Mouse (Mus musculus) gastrocnemius, postnatal 4 days (tissue): ENCODE data around the gene Fads6. TPM values are rescaled to one million over a fixed set of nuclear protein-coding genes. Genes with fewer than 3 reads are reported as not detected.

ENCODE experiments used
- DNase-seq, 2 experiments: peaks; one replicate each; pipeline ENCODE4 v3.0.0; 2021 to 2022; ENCODE audit warnings: low spot score in 2 of 2, mixed read lengths in 2 of 2
- long read RNA-seq, 2 experiments: library from polyadenylated mRNA; stranded (forward); transcript quantifications; one replicate each; pipeline ENCODE4 v2.0.0; 2021
- total RNA-seq, 2 experiments: library from RNA; stranded (reverse); gene quantifications; 2 replicates each; pipeline ENCODE4 v1.2.3; 2021

The Fads6 gene
- total RNA-seq = under 1 TPM; 0.34 to 0.37 TPM
- long read RNA-seq, experiment 1, partial matches to known transcripts = 0 of 1 reads
- long read RNA-seq, experiment 1, other reads (novel, unspliced or antisense) = 1 of 1 reads
- long read RNA-seq, experiment 2 = 0 reads

GRCm38 (mm10) chr11:115297214-115297826, at the start of gene Fads6:
Fads6 (minus strand) TSS chr11:115297663.
- no peak for DNase-seq

- no peak for DNase-seq
These were observed 48.1 kb upstream of the Fads6 start for GRCm38 (mm10) chr11:115345515-115345914.

- no peak for DNase-seq
These were observed 47.5 kb upstream of the Fads6 start for GRCm38 (mm10) chr11:115344967-115345366.

DNA sequence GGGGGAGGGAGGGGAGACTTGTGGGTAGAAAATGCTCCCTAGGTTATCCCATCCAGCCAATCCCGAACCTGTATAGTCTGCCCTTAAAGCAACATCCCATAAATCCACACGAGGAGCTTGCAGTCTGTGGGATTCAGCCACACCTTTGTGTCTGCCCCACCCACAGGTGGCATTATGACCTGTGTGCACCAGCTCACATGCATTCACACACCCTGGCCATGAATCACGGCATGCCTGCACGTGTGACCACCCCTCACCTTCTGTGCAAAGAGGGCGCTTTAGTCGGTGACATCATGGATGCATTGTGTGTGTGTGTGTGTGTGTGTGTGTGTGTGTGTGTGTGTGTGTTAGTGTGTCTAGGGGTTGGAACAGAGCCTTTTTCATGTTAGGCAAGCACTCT, 44.4 kb upstream of the Fads6 start:
- no peak for DNase-seq

- DNase-seq = no peak
These were observed 43.8 kb upstream of the Fads6 start for GRCm38 (mm10) chr11:115341246-115341645.

GRCm38 (mm10) chr11:115337826-115338225, 40.4 kb upstream of the Fads6 start:
- DNase-seq = no peak

DNA sequence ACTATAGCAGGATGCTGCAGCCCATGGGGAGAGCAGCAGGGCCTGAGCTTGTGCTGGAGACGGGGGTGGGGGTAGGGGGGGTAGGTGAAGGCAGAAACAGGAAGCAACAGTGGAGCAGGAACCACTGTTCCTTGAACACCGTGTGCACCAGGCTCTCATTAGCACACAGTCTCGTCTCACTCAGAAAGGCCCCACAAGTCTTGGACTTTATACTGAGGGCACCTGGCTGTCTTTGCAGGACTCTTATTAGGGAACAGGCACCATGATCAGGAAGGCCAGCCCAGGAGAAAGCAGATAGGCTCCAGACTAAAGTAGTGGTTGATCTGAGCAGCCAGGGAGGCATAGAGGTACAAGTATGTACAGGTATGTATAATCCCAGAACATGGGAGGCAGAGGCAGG, 39.9 kb upstream of the Fads6 start:
- DNase-seq = no peak

DNA sequence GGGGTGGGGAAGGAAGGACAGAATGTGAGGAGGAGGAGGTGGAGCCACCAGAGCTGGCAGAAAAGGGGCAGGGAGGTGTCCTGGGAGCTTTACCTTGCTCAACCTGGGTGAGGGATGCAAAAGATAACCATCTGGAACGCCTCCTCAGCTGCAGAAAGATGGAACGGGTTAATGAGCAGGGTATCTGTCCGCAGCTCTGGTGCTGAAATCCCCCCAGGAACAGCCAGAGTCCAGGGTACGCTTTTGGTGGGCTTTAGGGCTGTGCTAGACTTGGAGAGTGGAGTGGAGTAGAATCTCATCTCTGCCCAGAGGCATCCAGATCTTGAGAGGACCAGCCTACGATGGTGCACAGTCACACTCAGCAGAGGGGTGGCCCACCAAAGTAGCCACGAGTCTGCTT, 38.7 kb upstream of the Fads6 start:
- no peak for DNase-seq

DNA sequence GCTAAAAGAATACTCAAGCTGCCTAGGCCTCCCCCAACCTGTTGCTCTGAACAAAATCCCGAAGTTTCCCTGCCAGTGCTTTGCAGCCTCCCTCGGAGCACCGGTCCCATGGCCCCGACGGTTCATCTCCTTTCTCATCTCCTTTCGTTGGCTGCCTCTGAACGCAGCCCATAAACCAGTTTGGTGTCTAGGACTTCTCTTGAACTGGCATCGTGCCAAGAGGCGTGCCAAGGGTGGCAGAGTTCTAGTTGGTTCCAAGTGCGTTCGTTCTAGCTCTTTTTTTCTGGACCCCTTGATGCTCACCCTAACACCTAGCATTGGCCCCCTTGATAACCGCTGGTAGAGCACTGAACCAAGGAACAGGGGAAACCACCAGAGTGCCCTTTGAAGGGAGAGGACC, 37.8 kb upstream of the Fads6 start:
- DNase-seq = no peak

- DNase-seq = no peak
These were observed 37.1 kb upstream of the Fads6 start, which contains the start of gene Otop3 for GRCm38 (mm10) chr11:115334531-115334930. Otop3 (plus strand) TSS chr11:115334731.

- DNase-seq = no peak
These were observed 31.9 kb upstream of the Fads6 start for GRCm38 (mm10) chr11:115329339-115329738.

DNA sequence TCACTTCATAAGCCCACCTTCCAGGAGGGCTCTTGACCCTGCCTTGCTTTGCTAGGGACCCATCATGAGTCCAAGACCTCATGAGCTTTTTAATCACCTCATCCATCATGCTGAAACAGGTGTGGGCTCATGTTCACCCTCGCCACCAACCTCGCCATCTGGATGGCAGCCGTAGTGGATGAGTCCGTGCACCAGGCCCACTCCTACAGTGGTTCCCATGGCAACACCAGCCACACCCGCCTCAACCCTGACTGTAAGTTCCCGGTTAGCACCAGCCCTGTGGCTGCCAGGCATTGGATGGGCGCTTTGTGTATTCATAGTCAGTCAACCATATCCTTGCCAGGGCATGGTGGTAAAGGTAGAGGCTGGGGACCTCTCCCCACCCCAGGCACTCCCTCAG, 29.3 kb upstream of the Fads6 start:
- no peak for DNase-seq

DNA sequence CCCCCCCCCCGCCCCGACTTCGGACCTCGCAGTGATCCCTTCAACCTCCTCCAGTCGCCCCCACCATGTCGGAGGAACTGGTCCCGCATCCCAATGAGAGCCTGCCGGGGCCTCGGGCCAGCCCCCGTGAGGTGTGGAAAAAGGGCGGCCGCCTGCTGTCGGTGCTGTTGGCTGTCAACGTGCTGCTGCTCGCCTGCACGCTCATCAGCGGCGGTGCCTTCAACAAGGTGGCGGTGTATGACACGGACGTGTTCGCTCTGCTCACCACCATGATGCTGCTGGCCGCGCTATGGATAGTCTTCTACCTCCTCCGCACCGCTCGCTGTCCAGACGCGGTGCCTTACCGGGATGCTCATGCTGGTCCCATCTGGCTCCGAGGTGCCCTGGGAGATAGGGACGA, 25.9 kb upstream of the Fads6 start:
- no peak for DNase-seq

DNA sequence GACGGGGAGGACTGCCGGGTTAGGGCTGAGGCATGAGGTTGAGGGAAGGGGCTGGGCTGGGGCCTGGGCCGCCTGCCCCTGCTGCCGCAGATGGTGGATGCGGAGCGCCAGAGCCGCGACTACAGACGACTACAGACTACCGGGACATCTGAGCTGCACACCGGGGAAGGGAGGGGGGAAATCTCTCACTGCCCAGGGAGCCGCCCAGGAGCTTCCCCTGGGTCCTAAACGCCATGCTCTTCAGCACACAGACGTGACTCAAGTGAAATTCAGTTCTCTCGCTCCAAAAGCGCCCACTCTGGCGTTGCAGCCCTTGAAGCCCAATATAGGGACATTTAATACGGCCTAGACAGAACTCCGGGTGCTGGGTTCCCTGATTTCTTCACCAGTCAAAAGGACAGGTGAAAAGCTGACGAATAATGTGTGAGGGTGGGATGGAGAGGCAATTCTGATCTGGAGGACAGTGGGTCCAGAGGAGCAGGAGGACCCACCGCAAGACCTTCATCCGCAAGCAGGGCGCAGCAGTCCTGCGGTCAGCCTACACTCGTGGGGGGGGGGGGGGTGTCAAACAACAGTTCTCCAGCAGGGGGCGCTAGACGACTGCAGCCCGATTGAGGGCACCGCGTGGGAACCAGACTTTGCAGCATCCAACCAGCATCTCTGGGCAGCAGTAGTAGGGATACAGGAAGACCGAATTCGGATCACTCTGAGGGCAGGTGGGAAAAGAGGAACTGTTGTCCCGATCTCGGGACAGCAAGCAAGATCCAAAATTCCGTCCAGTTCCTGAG, 24.6 kb upstream of the Fads6 start, which contains the start of gene Ush1g:
Gene Ush1g (minus strand): TSS at position 136 of the 788 bp plus-strand sequence.
- DNase-seq = peak in 1 of 2 experiments; percentile 62

DNA sequence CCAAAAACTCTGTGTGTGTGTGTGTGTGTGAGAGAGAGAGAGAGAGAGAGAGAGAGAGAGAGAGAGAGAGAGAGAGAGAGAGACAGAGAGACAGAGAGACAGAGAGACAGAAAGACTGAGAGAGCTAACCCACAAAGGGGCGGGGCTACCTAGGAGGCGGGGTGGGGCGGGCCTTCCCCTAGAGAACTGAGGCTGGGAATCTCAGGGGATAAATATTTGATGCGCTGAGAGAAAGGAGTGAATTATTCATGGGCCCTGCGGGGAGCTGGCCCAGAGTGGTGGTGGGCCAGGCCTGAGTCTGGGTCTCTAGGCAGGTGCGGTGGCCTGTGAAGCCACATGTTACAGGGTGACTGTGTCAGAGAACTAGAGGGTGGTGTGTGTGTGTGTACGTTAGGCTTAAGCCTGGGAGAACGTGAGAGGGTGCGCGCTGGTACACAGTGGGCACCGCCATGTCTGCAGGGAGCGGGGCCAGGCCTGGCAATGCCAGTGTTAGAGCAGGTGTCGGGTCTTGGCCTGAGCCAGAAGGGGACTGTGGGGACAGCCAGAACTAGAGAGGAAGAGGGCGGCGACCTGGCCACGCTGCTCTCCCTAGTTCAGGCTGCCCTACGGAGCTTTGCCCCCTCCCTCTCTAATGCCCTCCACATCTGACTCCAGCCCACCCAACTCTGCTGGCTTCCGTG, 22.4 kb upstream of the Fads6 start:
- DNase-seq = no peak

GRCm38 (mm10) chr11:115318245-115319027, 21.0 kb upstream of the Fads6 start:
- no peak for DNase-seq

DNA sequence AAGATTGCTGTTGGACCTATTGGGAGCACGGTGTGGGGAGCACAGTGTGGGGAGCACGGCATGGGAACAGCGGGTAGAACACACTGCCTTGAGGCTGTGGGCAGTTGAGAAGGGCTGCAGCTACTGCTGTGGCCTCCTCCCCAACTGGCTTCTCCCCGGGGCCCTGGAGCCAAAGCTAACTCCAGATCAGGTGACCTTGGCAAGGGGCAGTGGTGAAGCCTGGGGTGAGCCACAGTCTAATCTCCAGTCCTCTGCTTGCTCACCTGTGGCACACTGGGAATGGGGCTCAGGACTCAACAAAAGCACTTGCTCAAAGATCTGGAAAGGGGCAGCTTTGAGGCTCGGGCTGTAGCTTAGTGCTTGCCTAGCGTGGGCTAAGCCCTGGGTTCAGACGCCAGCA, 19.7 kb upstream of the Fads6 start:
- DNase-seq = no peak

- DNase-seq = no peak
These were observed 16.8 kb upstream of the Fads6 start for GRCm38 (mm10) chr11:115314249-115314648.

DNA sequence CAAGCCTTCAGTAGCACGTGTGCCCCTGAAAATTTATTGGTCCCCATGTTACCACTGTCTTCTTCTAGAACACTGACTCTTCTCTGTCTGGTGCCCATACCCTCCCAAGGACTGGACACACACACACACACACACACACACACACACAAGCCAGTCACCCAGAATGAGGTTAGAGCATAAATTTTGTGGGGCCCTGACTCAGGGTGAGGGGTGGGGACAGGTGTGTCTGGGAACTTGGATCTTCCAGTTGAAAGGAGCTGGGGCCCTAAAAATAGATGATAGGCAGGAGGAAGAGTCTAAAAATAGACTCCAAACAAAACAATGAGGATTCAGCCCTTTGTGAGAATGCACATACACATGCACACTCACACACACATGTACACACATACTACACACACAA, 11.3 kb upstream of the Fads6 start:
- no peak for DNase-seq

GRCm38 (mm10) chr11:115306863-115307262, 9.4 kb upstream of the Fads6 start, which contains the start of gene Otop2:
Otop2 (plus strand) TSS chr11:115307163.
- no peak for DNase-seq

GRCm38 (mm10) chr11:115303167-115303566, 5.7 kb upstream of the Fads6 start:
- no peak for DNase-seq
